Comparison of ENCODE assay signal across 11 mouse cellular contexts in genomic region chr19:43875996-43876395, GRCm38 (mm10).
A peak's percentile ranks its signal among the peaks of the same experiment; 100 is the strongest.
DNase-seq lines count a peak whose midpoint lies in the region; ATAC-seq and TF ChIP-seq lines count a peak whose summit lies in the region.
"Had no signal": no experiment of that assay in that cellular context is flagged by ENCODE, and none has a peak within 500 bp of the region (broad histone marks: within the 10 kb centered on the region; RNA-seq: fewer than 3 reads in every experiment).

No protein-coding gene starts in this region.

- ATAC-seq in intestine, embryonic 14.5 days (replicated peaks; ENCODE audit: low FRiP score, low TSS enrichment, low read depth): no peak
- ATAC-seq in intestine, postnatal 0 days: no peak
- no peak for ATAC-seq in forebrain, embryonic 13.5 days
- no peak for ATAC-seq in liver, embryonic 11.5 days (replicated peaks; ENCODE audit: low FRiP score)

- peak overlapping the region; percentile 13; the same call in 1 of the 2 replicates for H3K4me3 ChIP-seq in intestine, embryonic 14.5 days (ENCODE audit: low read depth, low read length)
- H3K4me3 ChIP-seq in intestine, postnatal 0 days (ENCODE audit: low read depth, low read length): no peak overlapping the region
- no peak overlapping the region for H3K4me3 ChIP-seq in bone marrow macrophage, adult 2 months (ENCODE audit: insufficient read depth, low read length)
- H3K4me3 ChIP-seq in forebrain, embryonic 13.5 days: no peak overlapping the region
- H3K4me3 ChIP-seq in liver, embryonic 11.5 days (ENCODE audit: low read depth, low read length): no peak overlapping the region
- H3K4me3 ChIP-seq: limb, embryonic 12.5 days had no signal

- H3K9me3 ChIP-seq in intestine, embryonic 14.5 days (ENCODE audit: control insufficient read depth, low read length): no peaks in the 10 kb centered on the region
- no peaks in the 10 kb centered on the region for H3K9me3 ChIP-seq in intestine, postnatal 0 days (ENCODE audit: control insufficient read depth)
- H3K9me3 ChIP-seq in forebrain, embryonic 13.5 days (replicated peaks): no peaks in the 10 kb centered on the region
- no peaks in the 10 kb centered on the region for H3K9me3 ChIP-seq in liver, embryonic 11.5 days (ENCODE audit: control insufficient read depth, low read length)
- H3K9me3 ChIP-seq: limb, embryonic 12.5 days had no signal

- peaks cover 50% of the 10 kb centered on the region for H3K4me1 ChIP-seq in intestine, embryonic 14.5 days (replicated peaks; ENCODE audit: control insufficient read depth, insufficient read depth, low read length)
- peaks cover 22% of the 10 kb centered on the region for H3K4me1 ChIP-seq in intestine, postnatal 0 days (replicated peaks; ENCODE audit: control insufficient read depth, insufficient read depth, low read length)
- H3K4me1 ChIP-seq in bone marrow macrophage, adult 2 months (ENCODE audit: control insufficient read depth, insufficient read depth, low read length): peaks cover 8% of the 10 kb centered on the region
- H3K4me1 ChIP-seq in forebrain, embryonic 13.5 days: peaks cover 47% of the 10 kb centered on the region
- H3K4me1 ChIP-seq in liver, embryonic 11.5 days (replicated peaks; ENCODE audit: control insufficient read depth, insufficient read depth, low read length): peaks cover 3% of the 10 kb centered on the region; the same call in 1 of the 2 replicates

- 14% methylated on average over 2 of the region's 2 CpGs for WGBS in intestine, embryonic 14.5 days
- WGBS in intestine, postnatal 0 days: 40% methylated on average over 2 of the region's 2 CpGs
- WGBS in forebrain, embryonic 13.5 days: 14% methylated on average over 2 of the region's 2 CpGs
- WGBS in liver, embryonic 11.5 days: 58% methylated on average over 2 of the region's 2 CpGs

- TF ChIP-seq POLR2A in bone marrow macrophage, adult 2 months (IDR thresholded peaks at IDR 0.05; ENCODE audit: borderline replicate concordance, low read depth, low read length): no peak

- peak overlapping the region; percentile 14; the same call in 1 of the 2 replicates for H3K4me2 ChIP-seq in intestine, embryonic 14.5 days (ENCODE audit: low read length)
- H3K4me2 ChIP-seq in intestine, postnatal 0 days (replicated peaks; ENCODE audit: low read depth): no peak overlapping the region
- H3K4me2 ChIP-seq in forebrain, embryonic 13.5 days: peak overlapping the region; percentile 3; the same call in 1 of the 2 replicates
- no peak overlapping the region for H3K4me2 ChIP-seq in liver, embryonic 11.5 days
- H3K4me2 ChIP-seq: limb, embryonic 12.5 days had no signal

- H3K27ac ChIP-seq in intestine, embryonic 14.5 days (ENCODE audit: low read depth): peak overlapping the region; percentile 36; the same call in 1 of the 2 replicates
- H3K27ac ChIP-seq in intestine, postnatal 0 days (ENCODE audit: low read depth, low read length): no peak overlapping the region
- H3K27ac ChIP-seq in bone marrow macrophage, adult 2 months (ENCODE audit: insufficient read depth, low read depth, low read length): 0 out of 2 replicates have a peak overlapping the region, but pooled peaks have one; percentile 15
- no peak overlapping the region for H3K27ac ChIP-seq in forebrain, embryonic 13.5 days
- no peak overlapping the region for H3K27ac ChIP-seq in liver, embryonic 11.5 days (ENCODE audit: low read depth, low read length)
- H3K27ac ChIP-seq: limb, embryonic 12.5 days had no signal

- H3K9ac ChIP-seq in intestine, embryonic 14.5 days (ENCODE audit: low read length): no peak overlapping the region
- no peak overlapping the region for H3K9ac ChIP-seq in intestine, postnatal 0 days (ENCODE audit: low read depth, low read length)
- 0 out of 2 replicates have a peak overlapping the region, but pooled peaks have one; percentile 9 for H3K9ac ChIP-seq in forebrain, embryonic 13.5 days
- no peak overlapping the region for H3K9ac ChIP-seq in liver, embryonic 11.5 days (ENCODE audit: low read depth, low read length)
- H3K9ac ChIP-seq: limb, embryonic 12.5 days had no signal

- TF ChIP-seq CTCF in intestine, postnatal 0 days (IDR thresholded peaks at IDR 0.05; ENCODE audit: low read depth): no peak
- no peak for TF ChIP-seq CTCF in bone marrow macrophage, adult 2 months (IDR thresholded peaks at IDR 0.05; ENCODE audit: low read depth, low read length)

- DNase-seq in intestine, embryonic 14.5 days (ENCODE audit: low spot score): peak; percentile 60
- DNase-seq in lung, postnatal 25 days (ENCODE audit: low spot score): peak; percentile 61
- DNase-seq in adrenal gland, adult 18-20 months (ENCODE audit: low spot score in 2 of 2): no peak
- no peak for DNase-seq in testis, postnatal 10 days (ENCODE audit: low spot score)
- no peak for DNase-seq in liver, embryonic 11.5 days (ENCODE audit: low spot score)
- DNase-seq: heart, postnatal 4 days; kidney, postnatal 25 days had no signal

- H3K27me3 ChIP-seq in intestine, embryonic 14.5 days (replicated peaks; ENCODE audit: control insufficient read depth, insufficient read depth, low read length): no peaks in the 10 kb centered on the region
- H3K27me3 ChIP-seq in intestine, postnatal 0 days (replicated peaks; ENCODE audit: control insufficient read depth, insufficient read depth, low read length): no peaks in the 10 kb centered on the region
- H3K27me3 ChIP-seq in forebrain, embryonic 13.5 days: no peaks in the 10 kb centered on the region
- peaks cover 7% of the 10 kb centered on the region for H3K27me3 ChIP-seq in liver, embryonic 11.5 days (replicated peaks; ENCODE audit: control insufficient read depth, insufficient read depth, low read length)
- H3K27me3 ChIP-seq: limb, embryonic 12.5 days had no signal

- peaks cover 39% of the 10 kb centered on the region for H3K36me3 ChIP-seq in intestine, embryonic 14.5 days (ENCODE audit: control insufficient read depth, insufficient read depth, low read length)
- peaks cover 24% of the 10 kb centered on the region for H3K36me3 ChIP-seq in intestine, postnatal 0 days (ENCODE audit: control insufficient read depth, insufficient read depth)
- H3K36me3 ChIP-seq in forebrain, embryonic 13.5 days (ENCODE audit: poor library complexity, severe bottlenecking): peaks cover 38% of the 10 kb centered on the region
- peaks cover 5% of the 10 kb centered on the region; the same call in 1 of the 2 replicates for H3K36me3 ChIP-seq in liver, embryonic 11.5 days (ENCODE audit: control insufficient read depth, insufficient read depth, low read length)

Comparison
In these comparisons a context has a peak if more than half of its experiments do, and no peak if none do; other contexts are left out.
1. H3K27ac ChIP-seq: peak in intestine, embryonic 14.5 days (single experiment) and bone marrow macrophage, adult 2 months (single experiment); none in intestine, postnatal 0 days (single experiment), forebrain, embryonic 13.5 days (single experiment) and liver, embryonic 11.5 days (single experiment).
2. H3K4me2 ChIP-seq: peak in intestine, embryonic 14.5 days (single experiment) and forebrain, embryonic 13.5 days (single experiment); none in intestine, postnatal 0 days (single experiment) and liver, embryonic 11.5 days (single experiment).
3. DNase-seq: peak in intestine, embryonic 14.5 days (single experiment) and lung, postnatal 25 days (single experiment); none in adrenal gland, adult 18-20 months (0 of 2), testis, postnatal 10 days (single experiment) and liver, embryonic 11.5 days (single experiment).